Mouse (Mus musculus) E14TG2a.4 (cell line): ENCODE results near the gene Acot1.

Experiments used
- CTCF ChIP-seq: conservative IDR thresholded peaks from 2 replicates; pipeline ENCODE4 v1.5.1; 2014; ENCODE audit warnings: low read length
- NANOG ChIP-seq: IDR thresholded peaks from 2 replicates; pipeline ENCODE4 v1.6.1; 2014; ENCODE audit warnings: borderline replicate concordance, low read length, mixed read lengths
- POU5F1 ChIP-seq: IDR thresholded peaks from 2 replicates; pipeline ENCODE4 v1.6.1; 2014; ENCODE audit warnings: low read length, borderline replicate concordance

- TF ChIP-seq CTCF (no peak), POU5F1 (no peak), NANOG (no peak)
These were observed 16.6 kb downstream of the Acot1 start for GRCm38 (mm10) chr12:84025888-84026287.
